Mouse (Mus musculus): ENCODE measurements around the gene Olfr1506. TPM values are rescaled to one million over a fixed set of nuclear protein-coding genes. Genes with fewer than 3 reads are reported as not detected.
"Not testable (repeated sequence)": the region's sequence is repeated elsewhere in the genome, so short reads cannot be mapped to it uniquely, and the experiment has no call there.

Olfr1506 gene
- polyA plus RNA-seq (2012; fragmentation: generic; extraction: Trizol): not detected

DNA sequence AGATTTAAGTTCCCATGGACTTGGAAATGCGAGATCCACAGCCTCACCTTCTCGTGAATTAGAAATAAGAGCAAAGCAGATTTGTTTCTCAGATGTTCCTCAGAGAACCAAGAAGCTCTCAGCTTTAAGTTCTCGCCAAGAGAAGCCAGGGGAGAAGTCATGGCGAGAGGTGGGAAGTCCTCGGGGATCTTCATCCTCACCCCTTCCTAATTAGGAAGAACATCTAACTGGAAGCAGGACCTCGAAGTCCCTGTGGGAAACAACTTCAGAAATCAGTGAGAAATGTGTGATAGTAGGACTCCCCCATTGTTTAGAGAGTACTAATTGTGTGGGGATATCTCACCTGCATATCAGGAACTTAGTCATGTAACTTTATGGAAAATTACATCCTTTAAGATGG is at the start of gene Olfr1506:
Olfr1506 (minus strand) TSS at position 101 of the 400 bp plus-strand sequence.
- not testable (repeated sequence) for H3K79me2 ChIP-seq (ENCODE audit: control insufficient read depth, insufficient read depth); H3K36me3 ChIP-seq (ENCODE audit: control insufficient read depth, insufficient read depth); H3K4me3 ChIP-seq; H3K27me3 ChIP-seq (ENCODE audit: control insufficient read depth, insufficient read depth, insufficient read length); H3K4me2 ChIP-seq (ENCODE audit: low read depth); H3ac ChIP-seq (ENCODE audit: control insufficient read depth, insufficient read length)

DNA sequence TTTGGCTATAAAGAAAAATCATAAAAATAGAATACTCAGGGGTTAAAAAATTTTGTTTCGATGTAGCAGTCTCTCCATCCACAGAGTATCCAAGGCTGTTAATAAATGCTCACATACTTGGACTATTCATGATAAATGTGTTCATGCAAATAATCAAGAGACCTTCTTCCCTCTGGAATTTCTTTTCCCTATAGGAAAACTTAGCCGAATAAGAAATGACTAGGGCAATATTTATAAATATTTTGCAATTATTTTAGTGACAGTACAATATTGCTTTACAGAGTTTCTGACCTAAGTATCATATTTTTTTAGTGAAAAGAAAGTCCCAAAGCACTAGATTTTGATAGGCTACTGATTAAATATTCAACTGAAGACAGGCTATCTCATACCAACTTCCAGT is 46.6 kb upstream of the Olfr1506 start, which contains the start of gene Olfr1271:
Olfr1271 (minus strand) TSS at position 101 of the 400 bp plus-strand sequence.
- no peaks in the 10 kb centered on the region for H3K79me2 ChIP-seq (ENCODE audit: control insufficient read depth, insufficient read depth)
- TF ChIP-seq TCF12 (IDR thresholded peaks at IDR 0.05; ENCODE audit: insufficient read depth, poor library complexity, severe bottlenecking): no peak
- no peak for TF ChIP-seq POLR2AphosphoS2 (IDR thresholded peaks at IDR 0.05; ENCODE audit: insufficient read length, low read depth)
- TF ChIP-seq POLR2A (IDR thresholded peaks at IDR 0.05; ENCODE audit: insufficient read length, low read depth): no peak
- TF ChIP-seq MYOD1 (IDR thresholded peaks at IDR 0.05; ENCODE audit: control insufficient read depth in 1 of 3, insufficient read length in 2 of 3, low read depth in 2 of 3): no peak
- no peak for TF ChIP-seq USF1 (IDR thresholded peaks at IDR 0.05; ENCODE audit: low read depth)

DNA sequence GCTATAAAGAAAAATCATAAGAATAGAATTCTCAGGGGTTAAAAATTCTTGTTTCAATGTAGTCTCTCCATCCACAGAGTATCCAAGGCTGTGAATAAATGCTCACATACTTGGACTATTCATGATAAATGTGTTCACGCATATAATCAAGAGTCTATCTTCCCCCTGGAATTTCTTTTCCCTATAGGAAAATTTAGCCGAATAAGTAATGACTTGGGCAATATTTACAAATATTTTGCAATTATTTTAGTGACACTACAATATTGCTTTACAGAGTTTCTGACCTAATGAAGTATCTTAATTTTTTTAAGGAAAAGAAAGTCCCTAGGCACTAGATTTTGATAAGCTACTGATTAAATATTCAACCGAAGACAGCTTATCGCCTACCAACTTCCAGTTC is 33.2 kb upstream of the Olfr1506 start, which contains the start of gene Olfr142:
Olfr142 (minus strand) TSS at position 101 of the 400 bp plus-strand sequence.
- Histone ChIP-seq H3K4me3 (no peak within 1 kb of the TSS), H3ac (ENCODE audit: control insufficient read depth, insufficient read length) (no peak within 1 kb of the TSS), H3K4me2 (ENCODE audit: low read depth) (no peak within 1 kb of the TSS), H3K36me3 (ENCODE audit: control insufficient read depth, insufficient read depth) (no peaks in the 10 kb centered on the region), H3K79me2 (ENCODE audit: control insufficient read depth, insufficient read depth) (no peaks in the 10 kb centered on the region), H3K27me3 (ENCODE audit: control insufficient read depth, insufficient read depth, insufficient read length) (no peaks in the 10 kb centered on the region)
- TF ChIP-seq SRF (IDR thresholded peaks at IDR 0.05; ENCODE audit: control insufficient read depth, insufficient read length, low read depth): no peak
- no peak for TF ChIP-seq MYOD1 (IDR thresholded peaks at IDR 0.05; ENCODE audit: control insufficient read depth in 1 of 3, insufficient read length in 2 of 3, low read depth in 2 of 3)
- TF ChIP-seq TCF12 (IDR thresholded peaks at IDR 0.05; ENCODE audit: insufficient read depth, poor library complexity, severe bottlenecking): no peak
- TF ChIP-seq POLR2A (IDR thresholded peaks at IDR 0.05; ENCODE audit: insufficient read length, low read depth): no peak
- no peak for TF ChIP-seq MAX (IDR thresholded peaks at IDR 0.05; ENCODE audit: low read depth)
- no peak for TF ChIP-seq USF1 (IDR thresholded peaks at IDR 0.05; ENCODE audit: low read depth)
- no peak for TF ChIP-seq CEBPB (IDR thresholded peaks at IDR 0.05; ENCODE audit: insufficient read depth, poor library complexity, severe bottlenecking)
- no peak for TF ChIP-seq E2F4 (IDR thresholded peaks at IDR 0.05; ENCODE audit: insufficient read depth)
- TF ChIP-seq MYOG (IDR thresholded peaks at IDR 0.05; ENCODE audit: control insufficient read depth in 1 of 3, insufficient read depth in 1 of 3, insufficient read length in 2 of 3, low read depth in 2 of 3): no peak
- TF ChIP-seq POLR2AphosphoS2 (IDR thresholded peaks at IDR 0.05; ENCODE audit: insufficient read length, low read depth): no peak
- TF ChIP-seq REST (IDR thresholded peaks at IDR 0.05; ENCODE audit: insufficient read depth, insufficient read length): no peak
- no peak for TF ChIP-seq TCF3 (IDR thresholded peaks at IDR 0.05; ENCODE audit: insufficient read length, low read depth)

More for the DNA sequence above, 46.6 kb upstream of the Olfr1506 start, which contains the start of gene Olfr1271:
- Histone ChIP-seq H3K27me3 (ENCODE audit: control insufficient read depth, insufficient read depth, insufficient read length) (no peaks in the 10 kb centered on the region), H3K4me3 (no peak within 1 kb of the TSS), H3ac (ENCODE audit: control insufficient read depth, insufficient read length) (no peak within 1 kb of the TSS), H3K4me2 (ENCODE audit: low read depth) (no peak within 1 kb of the TSS), H3K36me3 (ENCODE audit: control insufficient read depth, insufficient read depth) (no peaks in the 10 kb centered on the region)

DNA sequence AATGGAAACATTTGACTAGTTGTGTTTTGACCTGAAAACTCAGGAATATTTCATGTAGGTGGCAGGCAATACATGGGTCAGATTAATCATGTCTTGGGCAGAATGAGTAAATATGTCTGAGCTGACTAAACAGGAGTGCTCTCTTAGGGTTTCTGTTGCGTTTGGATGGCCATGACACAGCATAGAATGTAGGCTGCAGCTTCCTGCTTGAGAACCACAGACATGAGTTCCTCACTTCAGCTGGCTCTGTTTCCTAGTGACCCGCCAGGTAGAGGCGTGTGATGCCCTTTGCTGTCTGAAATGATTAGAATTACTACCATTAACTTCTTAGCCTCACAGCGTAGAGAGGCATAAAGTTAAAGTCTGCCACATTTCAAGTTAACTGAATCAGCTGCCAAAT is 24.7 kb downstream of the Olfr1506 start:
- H3K27me3 ChIP-seq (ENCODE audit: control insufficient read depth, insufficient read depth, insufficient read length); H3K79me2 ChIP-seq (ENCODE audit: control insufficient read depth, insufficient read depth); H3K4me2 ChIP-seq (ENCODE audit: low read depth); H3K4me3 ChIP-seq; H3ac ChIP-seq (ENCODE audit: control insufficient read depth, insufficient read length); H3K36me3 ChIP-seq (ENCODE audit: control insufficient read depth, insufficient read depth): not testable (repeated sequence)

DNA sequence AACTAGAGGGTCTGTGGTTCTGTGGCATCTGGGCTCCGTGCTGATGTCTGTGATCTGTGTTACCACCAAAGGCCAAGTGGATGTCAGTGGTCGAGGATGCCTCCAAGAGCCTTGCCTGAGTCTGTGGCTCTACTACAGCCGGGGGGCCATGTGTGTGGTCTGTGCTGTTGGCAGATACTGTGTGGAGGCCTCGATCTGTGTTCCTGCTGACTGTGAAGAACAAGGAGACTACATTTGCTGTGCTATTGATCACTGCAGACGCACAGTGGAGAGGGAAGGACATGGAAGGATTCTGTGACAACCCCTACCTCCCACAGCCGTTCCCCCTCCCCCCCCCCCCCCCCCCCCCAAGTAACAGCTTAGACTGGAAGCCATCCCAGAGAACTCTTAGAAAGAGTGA is 29.0 kb downstream of the Olfr1506 start:
- not testable (repeated sequence) for H3K4me3 ChIP-seq; H3K4me2 ChIP-seq (ENCODE audit: low read depth); H3K36me3 ChIP-seq (ENCODE audit: control insufficient read depth, insufficient read depth); H3K79me2 ChIP-seq (ENCODE audit: control insufficient read depth, insufficient read depth); H3ac ChIP-seq (ENCODE audit: control insufficient read depth, insufficient read length); H3K27me3 ChIP-seq (ENCODE audit: control insufficient read depth, insufficient read depth, insufficient read length)

DNA sequence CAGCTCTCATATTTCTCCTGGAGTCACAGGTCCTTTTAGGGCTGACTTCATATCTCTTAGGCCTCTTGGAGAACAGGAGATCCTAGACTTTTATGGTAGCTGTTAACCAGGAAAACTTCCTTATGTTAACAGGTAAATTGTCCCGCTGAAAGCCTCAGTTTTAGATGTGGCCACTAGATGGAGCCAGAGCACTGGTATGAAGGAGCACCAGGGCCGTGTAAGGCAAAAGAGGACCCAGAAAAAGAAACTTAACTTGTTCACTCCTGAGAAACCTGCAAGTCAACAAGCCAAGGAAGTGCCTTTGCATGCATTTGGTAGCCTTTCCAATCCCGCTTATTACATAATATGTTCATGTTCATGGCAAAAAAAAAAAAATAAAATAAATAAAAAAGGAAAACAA is 29.5 kb downstream of the Olfr1506 start:
- H3K4me2 ChIP-seq (ENCODE audit: low read depth); H3K79me2 ChIP-seq (ENCODE audit: control insufficient read depth, insufficient read depth); H3K36me3 ChIP-seq (ENCODE audit: control insufficient read depth, insufficient read depth); H3ac ChIP-seq (ENCODE audit: control insufficient read depth, insufficient read length); H3K4me3 ChIP-seq; H3K27me3 ChIP-seq (ENCODE audit: control insufficient read depth, insufficient read depth, insufficient read length): not testable (repeated sequence)

DNA sequence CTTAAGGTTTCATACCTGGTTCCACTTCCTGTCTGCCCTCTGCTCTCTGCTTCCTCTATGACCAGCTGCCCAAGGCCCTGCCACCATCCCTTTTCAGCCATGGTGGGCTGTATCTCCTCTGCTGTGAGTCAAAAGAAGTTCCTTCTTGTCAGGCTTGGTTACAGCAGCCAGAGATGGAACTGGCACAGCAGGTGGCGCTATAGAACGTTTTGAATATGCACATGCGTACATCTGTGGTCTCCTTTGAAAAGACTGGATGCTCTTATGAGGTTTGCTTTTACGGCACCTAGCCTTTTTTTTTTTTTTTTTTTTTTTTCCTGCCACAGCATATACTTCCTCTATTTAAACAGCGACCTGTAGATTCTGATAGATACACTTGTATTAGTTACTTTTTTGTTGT is 37.2 kb downstream of the Olfr1506 start:
- H3ac ChIP-seq (ENCODE audit: control insufficient read depth, insufficient read length); H3K4me3 ChIP-seq; H3K36me3 ChIP-seq (ENCODE audit: control insufficient read depth, insufficient read depth); H3K27me3 ChIP-seq (ENCODE audit: control insufficient read depth, insufficient read depth, insufficient read length); H3K4me2 ChIP-seq (ENCODE audit: low read depth); H3K79me2 ChIP-seq (ENCODE audit: control insufficient read depth, insufficient read depth): not testable (repeated sequence)

DNA sequence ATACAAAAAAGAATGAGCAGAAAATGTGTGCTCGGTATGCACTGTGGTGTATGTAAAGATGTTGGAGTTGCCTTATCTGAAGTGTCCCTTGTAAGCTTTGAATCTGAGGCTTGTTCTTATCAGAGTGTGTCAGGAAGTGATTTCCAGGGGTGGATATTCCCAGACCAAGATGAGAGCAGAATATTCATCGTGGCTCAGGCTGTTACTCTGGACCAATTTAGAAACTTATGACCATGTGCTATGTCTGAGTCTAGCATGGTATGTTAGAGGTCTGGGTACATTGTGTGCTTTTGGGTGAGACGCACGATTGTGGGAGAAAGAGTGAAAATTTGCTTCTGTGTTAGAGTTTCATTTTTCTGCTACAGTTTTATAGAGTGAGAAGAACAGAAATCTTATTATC is 38.2 kb downstream of the Olfr1506 start:
- not testable (repeated sequence) for H3K36me3 ChIP-seq (ENCODE audit: control insufficient read depth, insufficient read depth); H3ac ChIP-seq (ENCODE audit: control insufficient read depth, insufficient read length); H3K4me3 ChIP-seq; H3K27me3 ChIP-seq (ENCODE audit: control insufficient read depth, insufficient read depth, insufficient read length); H3K4me2 ChIP-seq (ENCODE audit: low read depth); H3K79me2 ChIP-seq (ENCODE audit: control insufficient read depth, insufficient read depth)

All from myocyte (in vitro differentiated cells).